Mouse (Mus musculus): ENCODE results near the gene Ccdc34. TPM values are rescaled to one million over a fixed set of nuclear protein-coding genes. Genes with fewer than 3 reads are reported as not detected.

Ccdc34 gene
- polyA plus RNA-seq, 1 experiment from 2014 or later, result 59.0 TPM

- Histone ChIP-seq H3K9ac (ENCODE audit: low read length) (no peak overlapping the region), H3K4me1 (ENCODE audit: control insufficient read depth, insufficient read depth, low read length) (no peaks in the 10 kb centered on the region), H3K4me3 (ENCODE audit: low read depth, low read length) (no peak overlapping the region), H3K9me3 (ENCODE audit: control insufficient read depth, low read length) (no peaks in the 10 kb centered on the region), H3K27me3 (ENCODE audit: control insufficient read depth, insufficient read depth, low read length) (no peaks in the 10 kb centered on the region), H3K27ac (ENCODE audit: low read depth, low read length) (no peak overlapping the region), H3K36me3 (ENCODE audit: control insufficient read depth, insufficient read depth, low read length) (no peaks in the 10 kb centered on the region), H3K4me2 (no peak overlapping the region)
- 35% methylated on average over 4 of the region's 4 CpGs for WGBS
- DNase-seq (ENCODE audit: low spot score, missing footprints) (no peak), ATAC-seq (ENCODE audit: low FRiP score) (no peak)
Measured at GRCm38 (mm10) chr2:110058424-110058823, 40.8 kb downstream of the Ccdc34 start.

GRCm38 (mm10) chr2:110063131-110063530 lies 45.5 kb downstream of the Ccdc34 start:
- WGBS, result 89% methylated on average over 1 of the region's 1 CpGs
- H3K4me2 ChIP-seq, result no peak overlapping the region
- no peaks in the 10 kb centered on the region for H3K27me3 ChIP-seq (ENCODE audit: control insufficient read depth, insufficient read depth, low read length)
- ATAC-seq (ENCODE audit: low FRiP score) (no peak), DNase-seq (ENCODE audit: low spot score, missing footprints) (peak; percentile 62)
- H3K4me3 ChIP-seq (ENCODE audit: low read depth, low read length), result no peak overlapping the region
- no peak overlapping the region for H3K27ac ChIP-seq (ENCODE audit: low read depth, low read length)
- no peak overlapping the region for H3K9ac ChIP-seq (ENCODE audit: low read length)
- no peaks in the 10 kb centered on the region for H3K36me3 ChIP-seq (ENCODE audit: control insufficient read depth, insufficient read depth, low read length)
- no peaks in the 10 kb centered on the region for H3K4me1 ChIP-seq (ENCODE audit: control insufficient read depth, insufficient read depth, low read length)
- no peaks in the 10 kb centered on the region for H3K9me3 ChIP-seq (ENCODE audit: control insufficient read depth, low read length)

GRCm38 (mm10) chr2:110068916-110069315 lies 51.3 kb downstream of the Ccdc34 start:
- Histone ChIP-seq H3K4me2 (no peak overlapping the region), H3K9ac (ENCODE audit: low read length) (no peak overlapping the region), H3K27me3 (ENCODE audit: control insufficient read depth, insufficient read depth, low read length) (no peaks in the 10 kb centered on the region), H3K9me3 (ENCODE audit: control insufficient read depth, low read length) (no peaks in the 10 kb centered on the region), H3K4me1 (ENCODE audit: control insufficient read depth, insufficient read depth, low read length) (no peaks in the 10 kb centered on the region), H3K27ac (ENCODE audit: low read depth, low read length) (no peak overlapping the region), H3K36me3 (ENCODE audit: control insufficient read depth, insufficient read depth, low read length) (no peaks in the 10 kb centered on the region), H3K4me3 (ENCODE audit: low read depth, low read length) (no peak overlapping the region)
- DNase-seq (ENCODE audit: low spot score, missing footprints) (peak; percentile 53), ATAC-seq (ENCODE audit: low FRiP score) (no peak)

- Histone ChIP-seq H3K27me3 (ENCODE audit: control insufficient read depth, insufficient read depth, low read length) (no peaks in the 10 kb centered on the region), H3K9ac (ENCODE audit: low read length) (no peak overlapping the region), H3K27ac (ENCODE audit: low read depth, low read length) (no peak overlapping the region), H3K4me1 (ENCODE audit: control insufficient read depth, insufficient read depth, low read length) (no peaks in the 10 kb centered on the region), H3K36me3 (ENCODE audit: control insufficient read depth, insufficient read depth, low read length) (no peaks in the 10 kb centered on the region), H3K4me3 (ENCODE audit: low read depth, low read length) (no peak overlapping the region), H3K4me2 (no peak overlapping the region), H3K9me3 (ENCODE audit: control insufficient read depth, low read length) (no peaks in the 10 kb centered on the region)
- ATAC-seq (ENCODE audit: low FRiP score), result no peak
- 87% methylated on average over 6 of the region's 6 CpGs for WGBS
- DNase-seq (ENCODE audit: low spot score, missing footprints), result no peak
Measured at GRCm38 (mm10) chr2:110073023-110073422, 55.4 kb downstream of the Ccdc34 start.

GRCm38 (mm10) chr2:110074646-110075452 lies 57.2 kb downstream of the Ccdc34 start:
- Histone ChIP-seq H3K36me3 (ENCODE audit: control insufficient read depth, insufficient read depth, low read length) (no peaks in the 10 kb centered on the region), H3K4me3 (ENCODE audit: low read depth, low read length) (no peak overlapping the region), H3K4me2 (no peak overlapping the region), H3K9ac (ENCODE audit: low read length) (no peak overlapping the region), H3K4me1 (ENCODE audit: control insufficient read depth, insufficient read depth, low read length) (no peaks in the 10 kb centered on the region), H3K27ac (ENCODE audit: low read depth, low read length) (no peak overlapping the region), H3K9me3 (ENCODE audit: control insufficient read depth, low read length) (no peaks in the 10 kb centered on the region), H3K27me3 (ENCODE audit: control insufficient read depth, insufficient read depth, low read length) (no peaks in the 10 kb centered on the region)
- 94% methylated on average over 6 of the region's 6 CpGs for WGBS
- ATAC-seq (ENCODE audit: low FRiP score), result no peak
- DNase-seq (ENCODE audit: low spot score, missing footprints), result peak; percentile 74

- WGBS, result 87% methylated on average over 2 of the region's 2 CpGs
Measured at GRCm38 (mm10) chr2:110077240-110077639, 59.6 kb downstream of the Ccdc34 start.

GRCm38 (mm10) chr2:110077655-110078054 lies 60.0 kb downstream of the Ccdc34 start:
- H3K9me3 ChIP-seq (ENCODE audit: control insufficient read depth, low read length), result no peaks in the 10 kb centered on the region
- ATAC-seq (ENCODE audit: low FRiP score) (no peak), DNase-seq (ENCODE audit: low spot score, missing footprints) (no peak)
- no peaks in the 10 kb centered on the region for H3K4me1 ChIP-seq (ENCODE audit: control insufficient read depth, insufficient read depth, low read length)
- H3K27me3 ChIP-seq (ENCODE audit: control insufficient read depth, insufficient read depth, low read length), result no peaks in the 10 kb centered on the region
- H3K4me3 ChIP-seq (ENCODE audit: low read depth, low read length), result no peak overlapping the region
- no peaks in the 10 kb centered on the region for H3K36me3 ChIP-seq (ENCODE audit: control insufficient read depth, insufficient read depth, low read length)
- no peak overlapping the region for H3K4me2 ChIP-seq
- 85% methylated on average over 2 of the region's 2 CpGs for whole genome bisulfite sequencing
- H3K9ac ChIP-seq (ENCODE audit: low read length), result no peak overlapping the region
- no peak overlapping the region for H3K27ac ChIP-seq (ENCODE audit: low read depth, low read length)

More at GRCm38 (mm10) chr2:110077240-110077639, 59.6 kb downstream of the Ccdc34 start:
- ATAC-seq (ENCODE audit: low FRiP score) (no peak), DNase-seq (ENCODE audit: low spot score, missing footprints) (peak; percentile 8)
- H3K9me3 ChIP-seq (ENCODE audit: control insufficient read depth, low read length), result no peaks in the 10 kb centered on the region
- H3K27me3 ChIP-seq (ENCODE audit: control insufficient read depth, insufficient read depth, low read length), result no peaks in the 10 kb centered on the region
- no peak overlapping the region for H3K27ac ChIP-seq (ENCODE audit: low read depth, low read length)
- no peak overlapping the region for H3K4me3 ChIP-seq (ENCODE audit: low read depth, low read length)
- H3K4me1 ChIP-seq (ENCODE audit: control insufficient read depth, insufficient read depth, low read length), result no peaks in the 10 kb centered on the region
- H3K36me3 ChIP-seq (ENCODE audit: control insufficient read depth, insufficient read depth, low read length), result no peaks in the 10 kb centered on the region
- no peak overlapping the region for H3K4me2 ChIP-seq
- no peak overlapping the region for H3K9ac ChIP-seq (ENCODE audit: low read length)

GRCm38 (mm10) chr2:110080532-110080931 lies 62.9 kb downstream of the Ccdc34 start:
- WGBS, result 80% methylated on average over 6 of the region's 6 CpGs
- ATAC-seq (ENCODE audit: low FRiP score) (no peak), DNase-seq (ENCODE audit: low spot score, missing footprints) (peak; percentile 62)
- Histone ChIP-seq H3K27me3 (ENCODE audit: control insufficient read depth, insufficient read depth, low read length) (no peaks in the 10 kb centered on the region), H3K9ac (ENCODE audit: low read length) (no peak overlapping the region), H3K27ac (ENCODE audit: low read depth, low read length) (no peak overlapping the region), H3K4me3 (ENCODE audit: low read depth, low read length) (no peak overlapping the region), H3K9me3 (ENCODE audit: control insufficient read depth, low read length) (no peaks in the 10 kb centered on the region), H3K4me1 (ENCODE audit: control insufficient read depth, insufficient read depth, low read length) (no peaks in the 10 kb centered on the region), H3K36me3 (ENCODE audit: control insufficient read depth, insufficient read depth, low read length) (no peaks in the 10 kb centered on the region), H3K4me2 (no peak overlapping the region)

- no peak overlapping the region for H3K4me2 ChIP-seq
- H3K9me3 ChIP-seq (ENCODE audit: control insufficient read depth, low read length), result no peaks in the 10 kb centered on the region
- H3K27me3 ChIP-seq (ENCODE audit: control insufficient read depth, insufficient read depth, low read length), result no peaks in the 10 kb centered on the region
- H3K4me1 ChIP-seq (ENCODE audit: control insufficient read depth, insufficient read depth, low read length), result no peaks in the 10 kb centered on the region
- no peak overlapping the region for H3K9ac ChIP-seq (ENCODE audit: low read length)
- DNase-seq (ENCODE audit: low spot score, missing footprints), result no peak
- no peak overlapping the region for H3K4me3 ChIP-seq (ENCODE audit: low read depth, low read length)
- H3K36me3 ChIP-seq (ENCODE audit: control insufficient read depth, insufficient read depth, low read length), result no peaks in the 10 kb centered on the region
- ATAC-seq (ENCODE audit: low FRiP score), result no peak
- no peak overlapping the region for H3K27ac ChIP-seq (ENCODE audit: low read depth, low read length)
- WGBS, result 90% methylated on average over 2 of the region's 2 CpGs
Measured at GRCm38 (mm10) chr2:110082975-110083374, 65.4 kb downstream of the Ccdc34 start.
